Mouse (Mus musculus) forebrain, embryonic 16.5 days (tissue): Measurements from ENCODE around the gene Neurl1b. TPM values are rescaled to one million over a fixed set of nuclear protein-coding genes. Genes with fewer than 3 reads are reported as not detected.

Source experiments
- ATAC-seq: fragments of 200-750 bp; cut with Nextera tagmentation; 2 replicates; pipeline ENCODE4 v1.8.0; 2017; ENCODE audit warnings: mild to moderate bottlenecking, moderate library complexity
- H3K27ac ChIP-seq: fragments of 300-500 bp; sonication (generic); 2 replicates; pipeline ENCODE4 v1.5.1; 2014; ENCODE audit warnings: low read length, control low read depth
- H3K27me3 ChIP-seq: fragments of 300-500 bp; sonication (generic); replicated peaks from 2 replicates; pipeline ENCODE4 v1.6.1; 2014; ENCODE audit warnings: low read length; ENCODE audit not compliant: control insufficient read depth, insufficient read depth
- H3K36me3 ChIP-seq: fragments of 300-500 bp; sonication (generic); 2 replicates; pipeline ENCODE4 v1.6.1; 2014; ENCODE audit not compliant: control insufficient read depth, insufficient read depth
- H3K4me1 ChIP-seq: fragments of 300-500 bp; sonication (generic); replicated peaks from 2 replicates; pipeline ENCODE4 v1.6.1; 2014; ENCODE audit warnings: low read length; ENCODE audit not compliant: control insufficient read depth, insufficient read depth
- H3K4me2 ChIP-seq: fragments of 300-500 bp; sonication (generic); 2 replicates; pipeline ENCODE4 v1.6.1; 2014; ENCODE audit warnings: mild to moderate bottlenecking, low read length, control low read depth
- H3K4me3 ChIP-seq: fragments of 300-500 bp; sonication (generic); replicated peaks from 2 replicates; pipeline ENCODE4 v1.5.1; 2014; ENCODE audit warnings: mild to moderate bottlenecking, low read length, control low read depth
- H3K9ac ChIP-seq: fragments of 300-500 bp; sonication (generic); replicated peaks from 2 replicates; pipeline ENCODE4 v1.6.1; 2014; ENCODE audit warnings: low read depth, low read length, control low read depth
- H3K9me3 ChIP-seq: fragments of 300-500 bp; sonication (generic); 2 replicates; pipeline ENCODE4 v1.6.1; 2016; ENCODE audit warnings: low read length; ENCODE audit not compliant: control insufficient read depth
- WGBS: fragments of 180-500 bp; shearing (Covaris S2); extraction: QIAGEN DNeasy Blood & Tissue Kit; methylation state at CpG from one replicate; pipeline ENCODE4 v1.1.7; 2014; 5-methylcytosine and 5-hydroxymethylcytosine counted together
- polyA plus RNA-seq: library from polyadenylated mRNA; unstranded; fragments of >200 nt; fragmentation: Nextera tagmentation; extraction: Ambion mirVana; gene quantifications from 2 replicates; pipeline ENCODE4 v1.2.1, GENCODE M21; 2015

Neurl1b gene
- polyA plus RNA-seq, 1 experiment from 2014 or later: 4.1 TPM

DNA sequence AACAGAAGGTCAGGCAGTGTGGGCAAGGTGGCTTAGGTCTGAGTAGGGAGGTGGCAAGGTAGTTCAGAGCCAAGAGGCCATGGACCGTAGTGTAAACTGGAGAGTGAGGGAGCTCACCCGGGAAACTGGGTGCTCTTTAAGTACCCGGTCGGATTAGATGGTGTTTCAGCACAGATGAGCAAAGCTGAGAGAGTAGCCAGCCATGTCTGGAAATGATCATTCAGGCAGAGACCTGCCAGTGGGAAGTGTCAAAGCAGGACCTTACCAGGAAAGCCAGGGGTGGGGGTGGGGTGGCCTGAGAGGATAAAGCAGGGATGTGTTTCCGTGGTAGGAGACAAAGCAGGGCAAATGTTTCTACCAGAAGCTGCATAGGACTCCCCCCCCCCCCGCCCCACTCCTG, 62.2 kb downstream of the Neurl1b start:
- H3K4me1 ChIP-seq: no peaks in the 10 kb centered on the region
- no peaks in the 10 kb centered on the region for H3K36me3 ChIP-seq
- H3K27ac ChIP-seq: no peak overlapping the region
- no peak overlapping the region for H3K4me2 ChIP-seq
- no peaks in the 10 kb centered on the region for H3K9me3 ChIP-seq
- no peak overlapping the region for H3K4me3 ChIP-seq
- no peak for ATAC-seq
- no peaks in the 10 kb centered on the region for H3K27me3 ChIP-seq
- no peak overlapping the region for H3K9ac ChIP-seq
- WGBS: 65% methylated on average over 6 of the region's 6 CpGs

DNA sequence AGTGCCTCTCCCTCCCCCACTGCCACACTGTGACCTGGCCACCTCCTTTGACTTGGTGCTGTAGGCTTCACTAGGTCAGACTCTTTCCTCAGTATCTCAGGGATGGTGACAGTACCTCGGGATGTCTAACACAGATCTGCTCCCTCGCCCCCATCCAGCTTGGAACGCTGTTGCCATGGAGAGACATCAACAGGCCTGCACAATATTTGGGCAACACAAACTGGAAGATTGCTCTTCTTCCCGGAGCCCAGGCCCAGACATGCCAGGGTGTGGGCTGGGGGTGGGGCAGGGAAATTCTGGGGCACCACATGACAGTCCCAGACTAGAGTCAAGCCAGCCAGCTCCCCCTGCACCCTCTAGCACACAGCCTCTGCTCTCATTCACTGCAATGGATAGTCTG, 64.0 kb downstream of the Neurl1b start:
- 74% methylated on average over 4 of the region's 4 CpGs for WGBS
- Histone ChIP-seq H3K9me3 (no peaks in the 10 kb centered on the region), H3K9ac (no peak overlapping the region), H3K4me2 (no peak overlapping the region), H3K4me3 (no peak overlapping the region), H3K36me3 (no peaks in the 10 kb centered on the region), H3K27ac (no peak overlapping the region), H3K27me3 (no peaks in the 10 kb centered on the region), H3K4me1 (no peaks in the 10 kb centered on the region)
- no peak for ATAC-seq

DNA sequence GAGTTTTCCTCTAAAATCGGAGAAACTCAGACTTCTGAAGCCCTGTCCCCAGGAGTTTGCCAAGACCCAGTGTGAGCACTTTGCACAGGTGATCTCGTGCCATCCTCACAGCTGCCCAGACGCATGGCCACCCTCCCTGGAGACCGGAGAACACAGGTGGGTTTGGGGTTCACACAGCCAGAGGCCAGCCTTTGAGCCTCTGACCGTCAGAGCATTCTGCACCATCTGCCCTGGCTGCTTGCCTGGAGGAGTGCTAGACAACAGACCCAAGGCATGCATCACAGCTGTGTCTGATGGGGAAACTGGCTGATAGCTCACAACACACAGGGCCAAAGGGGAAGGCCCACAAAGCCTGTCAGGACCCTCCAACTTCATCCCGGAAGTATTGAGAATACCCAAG, 65.0 kb downstream of the Neurl1b start:
- H3K36me3 ChIP-seq: no peaks in the 10 kb centered on the region
- H3K27me3 ChIP-seq: no peaks in the 10 kb centered on the region
- WGBS: 64% methylated on average over 6 of the region's 6 CpGs
- ATAC-seq: no peak
- H3K4me3 ChIP-seq: no peak overlapping the region
- H3K4me2 ChIP-seq: no peak overlapping the region
- no peaks in the 10 kb centered on the region for H3K4me1 ChIP-seq
- H3K27ac ChIP-seq: no peak overlapping the region
- H3K9me3 ChIP-seq: no peaks in the 10 kb centered on the region
- H3K9ac ChIP-seq: no peak overlapping the region

DNA sequence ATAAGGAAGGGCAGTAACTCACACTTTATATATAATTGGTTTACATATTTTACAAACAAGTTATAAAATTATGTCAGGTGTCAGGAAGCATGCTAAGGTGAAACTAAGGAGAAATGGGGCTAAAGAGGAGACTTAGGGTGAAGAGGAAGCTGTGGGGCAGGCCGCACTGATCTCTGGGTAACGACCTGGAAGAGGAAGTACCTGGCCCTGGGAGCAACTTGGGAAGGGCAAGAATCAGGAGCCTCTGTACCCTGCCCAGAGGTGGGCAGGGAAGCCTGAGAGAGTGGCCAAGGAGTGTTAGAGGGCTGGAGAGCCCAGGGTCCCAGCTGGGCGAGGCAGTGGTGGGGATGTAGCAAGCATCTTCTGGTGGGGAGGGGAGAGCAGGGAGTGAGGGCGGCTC, 66.3 kb downstream of the Neurl1b start:
- H3K27ac ChIP-seq: no peak overlapping the region
- ATAC-seq: no peak
- 76% methylated on average over 4 of the region's 4 CpGs for WGBS

DNA sequence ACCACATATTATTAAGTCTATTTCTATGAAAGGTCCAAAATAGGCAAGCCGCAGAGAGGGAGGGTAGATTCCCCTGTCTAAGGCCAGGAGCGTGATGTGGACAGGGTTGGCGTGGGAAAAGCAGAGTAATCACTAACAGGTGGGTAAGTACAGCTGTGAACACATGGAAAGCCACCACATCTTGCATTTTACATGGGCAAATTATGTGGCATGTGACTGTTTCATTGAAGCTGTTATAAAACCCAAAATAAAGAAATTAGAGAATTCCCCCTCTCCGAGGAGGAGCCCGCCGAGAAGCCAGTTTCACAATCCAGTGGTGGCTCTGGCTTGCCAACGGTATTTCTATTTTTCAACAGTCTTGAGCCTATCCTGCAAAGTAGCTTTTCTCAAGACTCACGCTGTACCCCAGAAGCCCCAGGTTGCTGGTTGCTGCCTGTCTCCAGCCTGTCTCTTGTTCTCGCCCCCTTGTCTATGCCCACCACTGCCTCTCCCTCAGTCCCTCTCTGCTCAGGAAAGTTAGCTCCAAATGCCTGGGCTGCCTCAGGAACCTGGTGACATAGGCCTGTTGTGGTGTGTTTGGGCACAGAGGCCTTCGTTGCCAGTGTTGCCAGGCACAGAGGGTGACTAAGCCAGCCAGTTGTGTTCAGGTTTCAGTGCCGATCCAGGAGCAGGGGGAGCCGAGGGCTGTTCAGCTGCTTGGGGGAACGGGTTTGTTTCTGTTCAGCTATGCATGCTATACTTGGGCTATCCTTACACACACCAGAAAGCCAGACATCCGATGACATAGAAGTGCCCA, 70.2 kb downstream of the Neurl1b start:
- Histone ChIP-seq H3K36me3 (no peaks in the 10 kb centered on the region), H3K4me1 (no peaks in the 10 kb centered on the region), H3K4me3 (no peak overlapping the region), H3K9ac (no peak overlapping the region), H3K4me2 (no peak overlapping the region), H3K9me3 (no peaks in the 10 kb centered on the region), H3K27me3 (no peaks in the 10 kb centered on the region), H3K27ac (no peak overlapping the region)
- WGBS: 87% methylated on average over 14 of the region's 14 CpGs
- no peak for ATAC-seq

More for the DNA sequence above, 66.3 kb downstream of the Neurl1b start:
- H3K36me3 ChIP-seq: no peaks in the 10 kb centered on the region
- H3K4me3 ChIP-seq: no peak overlapping the region
- no peak overlapping the region for H3K9ac ChIP-seq
- H3K4me2 ChIP-seq: no peak overlapping the region
- H3K4me1 ChIP-seq: no peaks in the 10 kb centered on the region
- no peaks in the 10 kb centered on the region for H3K27me3 ChIP-seq
- no peaks in the 10 kb centered on the region for H3K9me3 ChIP-seq

DNA sequence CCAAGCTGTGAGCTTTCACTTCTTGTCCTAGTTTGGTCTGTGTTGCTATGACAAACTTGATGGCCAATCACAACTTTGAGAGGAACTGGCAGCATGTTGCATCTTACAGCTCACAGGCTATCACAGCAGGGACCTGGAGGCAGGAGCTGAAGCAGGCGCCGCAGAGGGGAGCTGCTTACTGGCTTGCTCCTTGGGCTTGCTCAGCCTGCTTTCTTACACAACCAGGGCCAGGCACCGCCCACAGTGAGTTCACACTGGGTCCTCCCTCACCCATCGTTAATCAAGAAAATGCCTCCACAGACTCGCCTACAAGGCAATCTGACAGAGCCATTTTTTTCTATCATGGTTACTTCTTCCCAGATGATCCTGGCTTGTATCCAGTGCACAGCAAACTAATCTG, 72.6 kb downstream of the Neurl1b start:
- Histone ChIP-seq H3K4me3 (no peak overlapping the region), H3K9me3 (no peaks in the 10 kb centered on the region), H3K4me1 (no peaks in the 10 kb centered on the region), H3K36me3 (no peaks in the 10 kb centered on the region), H3K27me3 (no peaks in the 10 kb centered on the region), H3K9ac (no peak overlapping the region), H3K27ac (no peak overlapping the region), H3K4me2 (no peak overlapping the region)
- WGBS: 60% methylated on average over 5 of the region's 5 CpGs
- no peak for ATAC-seq

DNA sequence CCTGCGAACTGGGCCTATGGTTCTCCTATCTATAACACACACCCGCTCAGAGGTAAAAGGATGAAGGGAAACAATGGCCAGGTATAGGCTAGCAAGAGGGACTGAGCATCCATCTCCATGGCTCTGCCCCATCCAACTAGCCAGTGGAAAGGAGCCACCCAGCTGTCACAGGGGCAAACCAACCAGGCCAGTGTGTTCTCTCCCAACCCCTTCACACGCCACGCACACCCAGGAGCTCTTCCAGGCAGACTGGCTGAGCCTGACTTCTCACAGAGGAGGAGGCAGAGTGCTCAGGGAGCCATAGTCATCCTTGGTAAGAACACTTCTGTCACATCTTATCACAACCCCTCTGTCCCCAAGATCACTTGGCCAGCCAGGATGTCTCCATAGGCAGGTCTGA, 73.3 kb downstream of the Neurl1b start:
- Histone ChIP-seq H3K36me3 (no peaks in the 10 kb centered on the region), H3K4me2 (no peak overlapping the region), H3K4me1 (no peaks in the 10 kb centered on the region), H3K27ac (no peak overlapping the region), H3K9me3 (no peaks in the 10 kb centered on the region), H3K9ac (no peak overlapping the region), H3K4me3 (no peak overlapping the region), H3K27me3 (no peaks in the 10 kb centered on the region)
- ATAC-seq: no peak
- 92% methylated on average over 4 of the region's 4 CpGs for whole genome bisulfite sequencing

DNA sequence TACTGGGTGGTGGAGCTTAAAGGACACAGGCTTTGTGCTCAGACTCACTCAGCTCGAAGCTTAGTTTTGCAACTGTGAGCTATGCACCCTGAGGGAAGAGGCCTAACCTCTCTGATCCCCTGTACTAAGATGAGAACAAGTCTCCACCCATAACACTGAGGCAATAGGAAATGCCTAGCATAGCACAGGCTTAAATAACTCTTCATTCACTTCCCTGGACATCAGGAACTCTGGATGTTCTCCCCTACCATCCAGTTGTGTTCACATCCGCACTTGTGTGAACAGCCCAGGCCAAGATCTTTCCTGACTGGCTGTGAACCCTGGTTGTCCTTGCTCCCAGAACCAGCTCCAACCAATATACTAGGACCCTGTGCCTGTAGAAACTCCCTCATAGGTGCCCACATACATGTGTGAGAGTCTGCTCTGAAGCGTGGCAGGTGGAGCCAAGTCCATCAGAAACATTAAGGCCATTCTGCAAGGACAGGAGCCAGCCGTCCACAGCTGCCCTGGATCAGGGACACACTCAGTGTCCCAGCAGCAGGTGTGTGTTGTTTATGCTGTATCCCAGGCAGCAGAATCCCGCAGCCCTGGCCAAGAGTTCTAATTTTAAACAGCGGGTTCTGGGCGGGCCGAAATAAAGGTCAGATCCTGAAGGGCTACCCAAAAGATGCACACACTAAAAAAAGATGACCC, 74.2 kb downstream of the Neurl1b start:
- no peaks in the 10 kb centered on the region for H3K27me3 ChIP-seq
- 89% methylated on average over 8 of the region's 8 CpGs for WGBS
- 0 out of 2 replicates have a peak, but pooled peaks cover 2% of the 10 kb centered on the region for H3K9me3 ChIP-seq
- H3K9ac ChIP-seq: no peak overlapping the region
- H3K4me3 ChIP-seq: no peak overlapping the region
- no peak overlapping the region for H3K4me2 ChIP-seq
- H3K4me1 ChIP-seq: no peaks in the 10 kb centered on the region
- ATAC-seq: no peak
- no peak overlapping the region for H3K27ac ChIP-seq
- no peaks in the 10 kb centered on the region for H3K36me3 ChIP-seq

DNA sequence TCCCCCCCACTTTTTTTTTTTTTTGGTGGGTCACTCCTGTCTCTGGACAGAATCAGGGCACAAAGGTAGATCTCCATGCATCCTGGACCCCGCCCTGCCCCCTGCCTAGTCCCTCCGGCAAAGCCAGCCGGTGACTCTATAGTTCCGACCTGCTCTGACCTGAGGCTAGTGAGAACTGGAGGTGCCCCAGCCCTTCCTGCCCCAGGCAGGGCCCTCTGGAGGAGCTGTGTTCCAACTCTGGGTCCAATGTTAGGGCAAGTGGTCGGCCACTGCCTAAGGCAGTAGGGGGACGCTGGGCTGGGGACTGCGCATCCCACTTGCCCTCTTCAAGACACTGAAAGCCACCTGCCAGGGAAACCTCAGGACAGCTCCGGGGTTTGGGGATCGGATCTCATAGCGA, 75.4 kb downstream of the Neurl1b start:
- 91% methylated on average over 10 of the region's 10 CpGs for WGBS
- ATAC-seq: no peak
- Histone ChIP-seq H3K27me3 (no peaks in the 10 kb centered on the region), H3K4me3 (no peak overlapping the region), H3K36me3 (no peaks in the 10 kb centered on the region), H3K9ac (no peak overlapping the region), H3K4me2 (no peak overlapping the region), H3K27ac (no peak overlapping the region), H3K9me3 (0 out of 2 replicates have a peak, but pooled peaks cover 2% of the 10 kb centered on the region), H3K4me1 (no peaks in the 10 kb centered on the region)
